Mouse (Mus musculus): ENCODE results near the gene Myh7.
"Not testable (repeated sequence)": the region's sequence is repeated elsewhere in the genome, so short reads cannot be mapped to it uniquely, and the experiment has no call there.

Myh7 gene

DNA sequence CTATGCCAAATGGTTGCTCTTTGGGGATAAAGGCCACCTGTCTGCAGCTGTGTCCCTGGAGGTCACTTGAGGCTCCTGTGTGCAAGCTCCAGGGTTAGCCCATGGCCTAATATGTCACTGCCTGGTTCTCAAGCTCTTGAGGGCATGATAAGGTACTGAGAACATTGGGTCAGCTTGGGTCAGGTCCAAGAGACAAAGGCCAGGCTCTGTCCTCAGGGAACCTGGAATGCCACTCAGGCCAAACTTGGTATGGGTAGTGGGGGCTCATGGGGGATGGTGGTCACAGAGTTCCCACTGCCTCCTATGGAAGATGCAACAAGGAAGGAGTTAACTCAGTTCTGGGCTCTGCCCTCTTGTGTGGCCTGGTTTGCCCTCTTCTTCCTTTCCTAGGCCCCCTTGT, 26.1 kb downstream of the Myh7 start:
- DNase-seq (ENCODE audit: low spot score): no peak

DNA sequence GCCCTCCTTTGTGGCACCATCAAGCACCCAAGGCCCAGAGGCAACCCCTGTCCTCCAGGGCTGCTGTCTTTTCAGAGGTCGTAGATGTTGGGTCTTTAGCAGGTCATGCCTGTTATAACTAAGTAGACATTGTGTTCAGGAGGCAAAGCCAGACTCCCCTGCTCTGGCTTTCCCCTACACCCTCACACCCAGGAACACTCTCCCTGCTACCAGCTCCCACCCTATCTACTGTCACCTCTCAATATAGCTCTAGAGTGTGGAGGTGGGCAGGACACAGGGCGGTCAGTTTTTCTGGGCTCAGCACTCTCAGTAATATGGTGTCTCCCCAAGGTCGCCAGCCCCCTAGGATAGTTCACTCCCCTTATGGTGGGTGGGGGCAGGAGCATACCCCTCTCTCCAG, 26.6 kb downstream of the Myh7 start:
- DNase-seq (ENCODE audit: low spot score): no peak

DNA sequence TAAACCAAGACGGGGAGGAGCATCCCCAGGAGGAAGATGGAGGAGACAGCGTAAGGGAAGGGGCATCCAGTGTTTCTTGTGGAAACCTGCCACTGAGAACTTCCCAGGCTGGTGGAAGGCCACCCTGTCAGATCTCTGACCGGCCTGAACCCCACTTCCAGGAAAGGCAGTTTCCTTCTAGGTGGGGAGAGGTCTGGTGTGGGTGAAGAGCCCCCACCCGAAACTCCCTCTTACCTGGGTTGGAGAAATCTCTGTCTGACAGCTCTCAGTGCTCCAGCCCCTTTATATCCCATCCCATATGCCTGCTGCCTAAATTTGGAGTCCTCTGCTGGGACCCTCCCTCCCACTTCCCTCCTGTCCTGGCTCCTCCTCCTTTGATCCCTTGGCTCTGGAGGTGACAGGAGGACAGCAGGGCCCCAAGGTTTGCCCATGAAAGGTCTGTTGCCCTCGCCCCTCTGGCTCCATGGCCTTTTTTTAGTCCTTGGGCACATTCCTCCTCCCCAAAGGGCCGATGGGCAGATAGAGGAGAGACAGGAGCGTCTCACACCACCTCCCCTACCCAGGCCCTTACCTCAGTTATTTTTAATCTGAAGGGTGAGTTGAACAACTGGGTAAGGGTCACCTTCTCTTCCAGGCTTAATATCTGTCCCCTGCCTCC, 28.0 kb downstream of the Myh7 start, which contains the start of gene Myh6:
Gene Myh6 (minus strand): TSS at position 608 of the 658 bp plus-strand sequence.
- no peak for DNase-seq (ENCODE audit: low spot score)

DNA sequence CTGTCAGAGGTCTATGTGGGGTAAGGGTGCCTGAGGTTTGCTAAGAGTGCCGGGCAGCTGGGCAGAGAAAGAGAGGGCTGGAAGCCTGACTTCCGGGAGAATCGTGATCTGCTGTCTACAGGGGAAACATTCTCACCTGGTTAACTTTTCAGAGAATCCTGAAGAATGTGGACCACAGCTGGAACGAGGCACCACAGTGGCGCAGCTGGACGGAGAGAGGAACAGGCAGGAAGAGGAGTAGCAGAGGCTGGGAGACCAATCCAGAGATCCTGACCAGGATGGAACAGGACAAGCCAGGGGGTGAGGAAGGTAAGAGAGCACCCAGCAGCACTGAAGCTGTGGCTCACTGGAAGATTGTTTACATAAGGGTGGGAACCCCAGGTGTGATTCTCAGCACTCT, 28.8 kb downstream of the Myh7 start:
- no peak for DNase-seq (ENCODE audit: low spot score)

DNA sequence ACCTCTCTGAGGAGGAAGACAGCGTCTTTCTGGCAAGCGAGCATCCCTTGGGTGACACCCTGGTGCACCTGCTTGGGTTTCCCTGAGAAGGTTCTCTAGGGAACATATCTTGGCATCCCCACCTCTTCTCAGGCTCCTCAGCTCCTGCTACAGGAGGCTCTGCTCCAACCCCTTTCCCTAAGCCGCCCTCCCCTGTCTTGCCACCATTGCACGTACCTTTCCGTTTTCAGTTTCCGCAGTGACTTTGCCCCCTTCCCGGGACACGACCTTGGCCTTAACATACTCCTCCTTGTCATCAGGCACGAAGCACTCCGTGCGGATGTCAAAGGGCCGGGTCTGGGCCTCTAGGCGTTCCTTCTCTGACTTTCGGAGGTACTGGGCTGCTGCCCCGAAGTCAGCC, 29.4 kb downstream of the Myh7 start:
- DNase-seq (ENCODE audit: low spot score): no peak

DNA sequence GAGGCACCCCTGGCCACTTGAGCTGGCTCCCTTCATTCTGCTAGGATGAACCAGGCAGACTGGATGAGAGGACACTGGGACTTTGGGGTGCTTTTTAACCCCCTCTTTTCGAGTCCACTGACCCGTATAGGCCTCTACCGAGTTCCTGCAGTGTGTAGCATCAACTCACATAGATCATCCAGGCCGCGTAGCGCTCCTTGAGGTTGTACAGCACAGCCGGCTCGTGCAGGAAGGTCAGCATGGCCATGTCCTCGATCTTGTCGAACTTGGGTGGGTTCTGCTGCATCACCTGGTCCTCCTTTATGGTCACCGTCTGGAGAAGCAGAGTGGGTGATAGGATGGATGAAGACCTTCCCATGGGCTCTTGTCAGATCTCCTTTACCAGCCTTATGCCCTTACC, 30.7 kb downstream of the Myh7 start:
- DNase-seq (ENCODE audit: low spot score): no peak

DNA sequence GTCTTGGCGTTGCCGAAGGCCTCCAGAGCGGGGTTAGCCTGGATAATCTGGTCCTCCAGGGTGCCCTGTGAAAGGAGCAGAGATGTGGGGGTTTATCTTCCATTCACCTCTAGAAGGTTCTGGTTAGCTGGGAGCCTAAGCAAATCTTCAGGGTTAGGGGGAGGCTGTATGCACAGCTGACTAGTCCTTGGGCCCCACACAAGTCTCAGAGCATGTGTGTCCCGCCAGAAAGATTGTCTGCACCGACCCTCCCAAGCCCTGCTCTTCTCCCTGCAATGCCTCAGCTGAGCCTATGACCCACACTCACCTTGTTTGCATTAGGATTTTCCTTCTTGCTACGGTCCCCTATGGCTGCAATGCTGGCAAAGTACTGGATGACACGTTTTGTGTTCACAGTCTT, 31.7 kb downstream of the Myh7 start:
- DNase-seq (ENCODE audit: low spot score): no peak

DNA sequence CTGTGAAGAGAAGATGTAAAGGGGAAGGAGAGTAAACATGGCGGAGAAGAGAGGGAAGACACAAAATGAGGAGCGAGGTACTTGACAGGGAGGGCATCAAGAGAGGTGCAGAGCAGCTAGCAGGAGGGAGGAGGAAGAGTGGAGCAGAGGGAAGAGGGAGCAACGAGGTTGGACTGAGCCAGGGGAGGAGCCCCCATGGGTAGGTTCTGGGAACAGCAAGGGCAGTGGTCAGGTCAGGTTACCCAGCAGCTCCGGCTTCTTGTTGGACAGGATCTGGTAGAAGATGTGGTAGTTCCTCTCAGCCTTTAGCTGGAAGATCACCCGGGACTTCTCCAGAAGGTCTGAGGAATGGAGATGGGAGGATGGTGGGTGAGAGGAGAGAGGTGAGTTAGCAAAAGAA, 32.9 kb downstream of the Myh7 start:
- DNase-seq (ENCODE audit: low spot score): no peak

DNA sequence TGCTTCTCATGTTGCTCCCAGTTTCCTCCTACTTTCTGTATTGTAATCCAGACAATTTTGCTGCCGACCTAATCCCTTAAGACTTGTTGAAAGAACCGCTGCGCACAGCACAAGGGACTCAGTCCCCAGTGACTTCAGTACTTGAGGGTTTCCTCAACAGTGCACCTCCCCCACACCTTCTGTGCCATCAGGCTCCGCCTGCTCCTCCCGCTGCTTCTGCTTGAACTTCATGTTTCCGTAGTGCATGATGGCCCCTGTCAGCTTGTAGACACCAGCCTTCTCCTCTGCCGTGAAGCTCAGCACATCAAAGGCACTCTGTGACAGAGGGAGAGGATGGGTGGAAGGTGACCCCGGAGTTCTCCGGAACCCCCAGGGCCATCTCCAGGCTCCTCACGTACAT, 33.7 kb downstream of the Myh7 start:
- peak; percentile 12 for DNase-seq (ENCODE audit: low spot score)

DNA sequence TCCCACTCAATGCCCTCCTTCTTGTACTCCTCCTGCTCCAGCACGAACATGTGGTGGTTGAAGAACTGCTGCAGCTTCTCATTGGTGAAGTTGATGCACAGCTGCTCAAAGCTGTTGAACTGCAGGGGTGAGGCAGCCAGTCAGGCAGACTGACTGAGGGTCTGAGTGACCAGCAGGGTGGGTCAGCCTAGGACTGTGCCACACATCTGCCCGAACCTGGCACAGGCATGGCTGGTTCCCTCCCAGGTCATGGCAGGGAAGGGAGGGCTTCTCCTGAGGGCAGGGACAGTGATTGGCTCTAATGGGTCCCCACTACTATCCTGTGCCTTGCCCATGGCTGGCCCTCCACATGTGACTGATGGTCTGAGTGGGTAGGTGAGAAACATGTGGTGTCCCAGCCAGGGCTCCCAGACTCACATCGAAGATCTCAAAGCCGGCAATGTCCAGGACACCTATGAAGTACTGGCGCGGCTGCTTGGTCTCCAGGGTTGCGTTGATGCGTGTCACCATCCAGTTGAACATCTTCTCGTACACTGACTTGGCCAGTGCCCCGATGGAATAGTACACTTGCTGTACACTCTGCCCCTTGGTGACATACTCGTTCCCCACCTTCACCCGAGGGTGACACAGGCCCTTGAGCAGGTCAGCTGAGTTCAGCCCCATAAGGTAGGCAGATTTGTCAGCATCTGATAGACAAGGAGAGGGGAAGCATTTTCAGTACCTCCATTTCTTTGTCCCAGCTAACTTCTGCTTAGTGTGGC, 34.4 kb downstream of the Myh7 start:
- not testable (repeated sequence) for DNase-seq (ENCODE audit: low spot score)

DNA sequence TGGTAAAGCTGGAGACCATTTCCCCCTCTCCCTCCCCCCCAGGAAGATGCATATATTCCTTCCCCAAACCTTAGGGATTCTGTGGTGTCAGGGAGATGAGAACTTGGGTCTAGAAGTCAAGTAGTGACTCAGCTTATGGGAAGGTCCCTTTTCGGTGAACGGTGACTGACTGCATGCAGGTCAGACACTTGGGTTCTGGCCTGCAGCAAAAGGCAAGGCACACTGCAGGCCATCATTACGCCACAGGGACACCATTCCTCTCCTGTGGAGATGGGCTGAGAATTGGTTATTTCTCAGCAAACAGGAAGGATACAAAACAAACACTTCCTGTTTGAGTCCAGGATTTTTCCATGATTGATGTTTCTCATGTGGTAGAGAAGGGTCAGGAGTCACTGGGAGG, 35.2 kb downstream of the Myh7 start:
- DNase-seq (ENCODE audit: low spot score): no peak

DNA sequence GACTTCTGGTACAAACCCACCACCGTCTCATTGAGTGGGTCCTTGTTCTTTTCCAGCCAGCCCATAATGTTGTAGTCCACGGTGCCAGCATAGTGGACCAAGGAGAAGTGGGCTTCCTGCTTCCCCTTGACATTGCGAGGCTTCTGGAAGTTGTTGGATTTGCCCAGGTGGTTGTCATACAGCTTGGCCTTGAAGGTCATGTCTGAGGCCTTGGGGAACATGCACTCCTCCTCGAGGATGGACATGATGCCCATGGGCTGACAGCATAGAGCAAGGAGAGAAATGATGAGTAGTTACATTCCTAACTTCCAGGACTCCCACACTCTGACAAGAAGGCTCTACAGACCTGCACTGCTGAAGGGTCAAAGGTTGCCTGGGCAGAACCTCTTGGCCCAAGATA, 35.9 kb downstream of the Myh7 start:
- no peak for DNase-seq (ENCODE audit: low spot score)

DNA sequence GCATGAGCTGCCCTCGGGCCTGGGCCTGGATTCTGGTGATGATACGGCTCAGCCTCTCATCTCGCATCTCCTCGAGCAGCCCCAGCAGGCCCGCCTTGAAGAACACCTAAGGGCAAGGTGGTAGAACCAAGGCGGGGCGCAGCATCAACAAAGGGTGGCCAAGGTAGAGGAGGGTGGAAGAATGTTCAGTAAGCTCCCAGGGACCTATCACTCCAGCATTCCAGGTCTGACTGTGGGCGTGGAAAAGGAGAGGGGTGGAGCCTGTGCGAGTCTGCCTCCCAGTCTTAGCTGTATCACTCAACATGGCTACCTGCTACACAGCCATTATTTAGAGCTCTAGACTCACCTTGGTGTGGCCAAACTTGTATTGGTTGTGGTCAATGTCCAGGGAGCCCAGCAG, 37.9 kb downstream of the Myh7 start:
- DNase-seq (ENCODE audit: low spot score): no peak

DNA sequence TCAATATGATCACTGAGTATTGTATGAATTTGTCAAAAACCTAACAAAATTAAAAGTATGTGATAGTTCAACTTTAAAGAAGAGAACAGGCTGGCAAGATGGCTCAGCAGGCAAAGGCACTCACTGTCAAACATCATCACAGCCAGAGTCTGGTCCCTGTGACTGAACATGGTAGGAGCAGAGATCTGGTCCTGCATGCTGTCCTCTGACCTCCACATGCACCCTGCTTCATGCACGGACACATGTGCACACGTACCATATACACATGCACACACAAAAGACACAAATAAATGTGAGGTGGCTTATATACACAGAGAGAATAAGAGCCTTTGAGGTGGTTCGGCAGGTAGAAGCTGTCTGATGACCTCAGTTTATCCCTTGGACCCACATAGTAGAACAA, 38.9 kb downstream of the Myh7 start:
- DNase-seq (ENCODE audit: low spot score): no peak

DNA sequence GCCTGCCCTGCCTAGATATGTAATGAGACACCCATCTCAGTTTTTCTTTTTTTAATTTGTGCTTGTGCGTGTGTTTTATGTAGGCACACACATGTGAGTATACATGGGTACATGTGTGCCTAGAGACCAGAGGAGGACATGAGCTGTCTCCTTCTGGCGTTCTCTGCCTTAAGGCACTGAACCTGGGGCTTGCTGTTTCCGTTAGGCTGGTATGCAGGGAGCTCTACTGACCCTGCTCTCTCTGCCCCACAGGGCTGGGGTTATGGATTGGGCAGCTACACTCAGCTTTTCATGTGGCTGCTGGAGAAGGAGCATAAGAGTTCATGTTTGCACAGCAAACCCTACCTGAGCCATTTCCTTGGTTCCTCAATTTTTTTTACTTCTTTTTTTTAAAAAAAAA, 40.0 kb downstream of the Myh7 start:
- DNase-seq (ENCODE audit: low spot score): no peak

DNA sequence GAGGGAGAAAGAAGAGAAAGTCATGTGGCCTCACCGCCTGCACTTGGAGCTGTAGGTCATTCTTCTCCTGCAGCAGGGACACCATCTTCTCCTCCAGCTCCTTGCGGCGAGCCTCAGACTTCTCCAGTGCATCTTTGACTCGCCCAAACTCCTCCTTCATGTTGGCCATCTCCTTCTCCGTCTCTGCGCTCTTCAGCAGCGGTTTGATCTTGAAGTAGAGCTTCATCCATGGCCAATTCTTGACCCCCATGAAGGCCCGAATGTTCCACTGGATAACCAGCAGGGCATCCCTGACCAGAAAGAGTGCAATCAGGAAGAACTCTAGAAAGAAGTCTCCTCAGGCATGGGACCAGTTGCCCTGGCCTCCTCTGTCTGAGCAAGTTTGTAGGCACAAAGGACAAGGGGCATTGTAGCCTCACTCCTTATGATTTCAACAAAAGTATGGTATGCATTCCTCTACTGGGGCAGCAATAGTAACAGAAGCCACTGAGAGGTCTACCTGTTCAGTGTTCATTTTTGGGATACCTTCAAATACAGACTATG, 40.7 kb downstream of the Myh7 start:
- no peak for DNase-seq (ENCODE audit: low spot score)

DNA sequence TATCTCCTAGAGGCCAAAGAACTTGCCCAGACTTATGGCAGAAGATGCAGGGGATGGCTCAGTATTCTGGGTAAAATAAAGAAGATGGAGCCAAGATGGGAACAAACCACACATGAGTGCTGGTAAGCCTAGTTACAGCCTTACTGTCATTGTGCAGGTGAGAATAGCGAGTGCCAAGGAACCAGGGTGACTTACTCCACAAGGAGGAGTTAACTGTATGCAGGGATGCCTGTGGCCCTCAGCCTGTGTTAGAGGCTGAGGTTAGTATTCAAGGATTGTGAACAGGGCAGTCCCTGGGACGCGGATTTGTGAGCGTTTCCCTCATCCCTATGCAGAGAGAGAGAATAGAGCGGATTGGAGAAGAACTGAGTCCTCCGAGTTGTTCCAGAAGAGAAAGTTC, 42.8 kb downstream of the Myh7 start:
- DNase-seq (ENCODE audit: low spot score): no peak

DNA sequence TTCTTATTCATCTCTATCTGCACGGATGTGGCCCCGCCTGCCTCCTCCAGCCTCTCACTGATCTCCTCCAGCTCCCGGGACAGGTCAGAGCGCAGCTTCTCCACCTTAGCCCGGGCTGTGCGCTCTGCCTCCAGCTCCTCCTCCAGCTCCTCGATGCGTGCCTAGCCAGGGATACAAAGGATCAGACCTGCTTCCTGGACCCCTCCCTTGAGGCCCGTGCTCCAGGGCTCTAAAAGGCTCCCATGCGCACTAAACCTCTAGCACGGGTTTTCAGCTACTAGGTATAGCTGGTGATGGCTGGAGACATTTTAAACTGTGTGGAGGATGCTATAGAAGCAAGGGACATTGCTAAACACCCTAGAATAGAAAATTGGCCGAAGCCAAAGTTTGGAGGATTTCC, 43.9 kb downstream of the Myh7 start:
- DNase-seq (ENCODE audit: low spot score): no peak

DNA sequence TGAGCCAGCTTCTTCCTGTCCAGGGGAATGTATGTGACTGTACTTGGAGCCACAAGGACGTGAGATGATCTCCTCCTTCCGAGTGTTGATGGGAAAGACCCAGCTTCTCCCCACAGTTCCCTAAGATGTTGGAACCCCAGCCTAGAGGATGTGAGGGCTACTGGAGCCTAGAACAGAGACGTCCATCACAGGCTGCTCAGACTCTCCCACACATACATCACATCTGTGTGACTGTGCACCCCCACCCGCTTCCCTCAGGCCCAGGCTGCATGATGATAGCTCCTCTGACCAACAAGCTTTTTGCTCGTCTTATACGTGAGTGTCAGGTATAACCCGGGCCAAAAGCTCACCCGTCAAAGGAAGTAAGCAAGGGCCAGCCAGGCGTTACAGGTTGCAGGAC, 45.6 kb downstream of the Myh7 start:
- no peak for DNase-seq (ENCODE audit: low spot score)

DNA sequence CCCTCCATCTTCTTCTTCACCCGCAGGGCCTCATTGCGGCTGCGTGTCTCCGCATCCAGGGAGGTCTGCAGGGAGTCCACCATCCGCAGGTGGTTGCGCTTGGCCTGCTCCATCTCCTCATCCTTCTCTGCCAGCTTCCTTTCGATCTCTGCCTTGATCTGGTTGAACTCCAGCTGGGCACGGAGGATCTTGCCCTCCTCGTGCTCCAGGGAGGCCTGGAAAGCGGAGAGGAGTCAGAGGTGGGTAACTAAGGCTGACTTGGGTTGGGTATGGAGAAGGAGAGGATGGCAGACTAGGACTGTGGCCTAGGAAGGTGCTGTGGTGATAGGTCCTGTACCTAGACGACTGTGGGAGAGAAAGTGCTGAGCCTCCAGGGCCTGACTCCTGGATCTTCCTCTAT, 47.4 kb downstream of the Myh7 start:
- DNase-seq (ENCODE audit: low spot score): not testable (repeated sequence)

DNA sequence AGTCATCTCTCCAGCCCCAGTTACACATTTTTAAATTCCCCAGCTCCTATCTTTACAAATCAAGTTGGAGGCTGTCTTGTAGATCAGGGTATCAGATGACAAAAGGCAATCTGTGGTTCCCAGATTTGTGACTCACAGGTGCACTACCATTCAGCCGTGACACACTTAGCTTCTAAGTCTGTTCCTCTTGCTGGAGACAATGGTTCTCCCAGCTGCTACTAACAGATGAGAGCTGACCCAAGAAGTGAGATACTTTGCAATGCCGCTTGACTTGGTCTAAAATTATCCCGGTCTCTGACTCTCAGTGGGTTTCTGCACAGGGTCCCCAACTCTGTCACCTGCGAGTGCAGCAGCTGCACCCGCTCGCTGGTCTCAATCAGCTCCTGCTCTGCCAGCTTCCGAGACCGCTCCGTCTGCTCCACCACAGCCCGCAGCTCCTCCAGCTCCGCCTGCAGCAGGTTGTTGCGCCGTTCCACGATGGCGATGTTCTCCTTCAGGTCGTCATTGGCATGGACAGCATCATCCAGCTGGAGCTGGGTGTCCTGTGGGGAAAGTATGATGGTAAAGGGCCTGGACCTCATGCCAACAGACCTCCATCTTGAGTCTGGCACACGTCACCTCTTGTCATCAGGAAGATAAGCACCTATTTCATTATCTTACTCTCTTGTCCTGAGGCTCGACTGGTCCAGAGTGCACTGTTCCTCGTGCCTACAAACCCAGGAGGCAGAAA, 48.3 kb downstream of the Myh7 start:
- no peak for DNase-seq (ENCODE audit: low spot score)

DNA sequence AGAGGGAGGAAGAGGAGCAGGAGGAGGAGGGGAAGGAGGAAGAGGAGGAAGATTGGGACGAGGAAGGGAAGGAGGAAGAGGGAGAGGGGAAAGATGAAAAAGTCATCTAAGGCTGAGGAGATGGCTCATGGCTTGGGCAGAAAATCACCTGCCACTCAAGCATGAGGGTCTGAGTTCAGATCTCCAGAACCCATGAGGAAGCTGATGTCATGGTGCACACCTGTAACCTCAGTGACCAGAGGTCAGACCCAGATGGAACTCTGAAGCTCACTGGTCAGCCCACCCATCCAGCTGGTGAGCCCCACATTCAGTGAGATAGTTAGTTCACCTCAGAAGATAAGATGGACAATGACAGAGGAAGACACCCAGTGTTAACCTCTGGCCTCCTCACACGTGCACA, 49.5 kb downstream of the Myh7 start:
- DNase-seq (ENCODE audit: low spot score): no peak

DNA sequence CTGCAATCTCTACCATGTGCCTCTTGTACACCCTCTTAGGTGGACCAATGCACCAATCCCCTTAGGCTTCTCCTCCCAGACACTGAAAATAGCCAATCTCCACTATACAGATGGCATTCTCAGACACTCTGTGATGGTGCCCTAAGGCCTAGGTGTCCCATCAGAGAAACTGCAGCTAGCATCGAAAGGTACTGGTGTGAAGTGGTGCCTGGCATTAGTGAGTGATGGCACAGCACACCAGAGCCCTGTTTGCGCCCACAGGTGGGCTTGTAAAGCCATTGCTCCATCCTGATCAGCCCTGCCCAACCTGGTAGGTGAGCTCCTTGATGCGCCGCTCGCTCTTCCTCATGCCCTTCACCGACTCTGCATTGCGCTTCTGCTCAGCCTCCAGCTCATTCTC, 50.5 kb downstream of the Myh7 start:
- no peak for DNase-seq (ENCODE audit: low spot score)
